Mouse (Mus musculus): ENCODE measurements around the gene Nmrk2. TPM values are rescaled to one million over a fixed set of nuclear protein-coding genes. Genes with fewer than 3 reads are reported as not detected.
"Not testable (repeated sequence)": the region's sequence is repeated elsewhere in the genome, so short reads cannot be mapped to it uniquely, and the experiment has no call there.

Gene Nmrk2
- total RNA-seq, 2 experiments from 2014 or later = not detected

DNA sequence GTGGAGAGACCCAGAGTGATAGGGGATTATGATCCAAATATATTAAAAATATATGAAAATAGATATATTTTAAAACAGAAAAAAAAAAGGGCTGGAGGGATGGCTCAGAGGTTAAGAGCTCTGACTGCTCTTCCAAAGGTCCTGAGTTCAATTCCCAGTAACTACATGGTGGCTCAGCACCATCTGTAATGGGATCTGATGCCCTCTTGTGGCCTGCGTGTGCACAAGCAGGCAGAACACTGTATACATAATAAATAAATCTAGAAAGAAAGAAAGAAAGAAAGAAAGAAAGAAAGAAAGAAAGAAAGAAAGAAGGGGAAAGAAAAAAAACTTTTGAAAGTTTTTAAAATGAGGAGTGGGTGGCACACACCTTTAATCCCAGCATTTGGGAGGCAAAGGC is 15.4 kb upstream of the Nmrk2 start:
- DNase-seq (ENCODE audit: low spot score in 2 of 2) = not testable (repeated sequence)

DNA sequence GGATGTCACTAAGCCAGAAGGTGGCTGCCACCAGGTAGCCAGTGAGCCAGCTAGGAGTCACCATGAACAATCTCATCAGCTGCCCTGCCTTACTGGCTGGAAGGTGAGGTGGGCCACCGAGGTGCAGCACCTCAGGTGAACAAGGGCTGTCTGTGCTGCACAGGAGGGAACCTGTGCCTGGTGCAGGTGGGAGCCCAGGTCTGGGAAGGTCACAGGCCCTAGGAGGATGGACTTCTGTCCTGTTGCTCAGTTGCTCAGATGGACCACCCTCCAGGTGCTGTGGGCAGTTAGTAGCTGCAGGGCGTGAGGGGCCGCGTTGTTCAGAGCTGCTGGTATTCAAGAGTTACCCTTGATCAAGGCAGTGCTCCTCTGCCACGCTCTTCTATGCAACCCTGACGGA is 15.0 kb upstream of the Nmrk2 start:
- DNase-seq (ENCODE audit: low spot score in 2 of 2) = no peak

DNA sequence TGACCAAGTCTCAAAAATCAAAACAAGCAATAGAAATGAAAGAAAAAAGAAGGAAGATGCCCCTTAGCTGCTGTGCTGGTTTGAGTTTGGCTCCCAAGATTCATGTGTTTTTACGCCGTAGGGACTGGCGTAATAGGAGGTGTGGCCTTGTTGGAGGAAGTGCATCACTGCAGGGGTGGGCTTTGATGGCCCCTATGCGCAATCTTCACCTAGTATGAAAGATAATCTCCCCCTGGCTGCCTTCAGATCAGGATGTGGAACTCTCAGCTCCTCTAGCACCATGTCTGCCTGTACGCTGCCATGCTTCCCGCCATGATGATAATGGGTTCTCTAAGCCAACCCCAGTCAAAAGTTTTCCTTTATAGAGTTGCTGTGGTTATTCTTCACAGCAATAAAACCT is 14.4 kb upstream of the Nmrk2 start:
- DNase-seq (ENCODE audit: low spot score in 2 of 2) = no peak

DNA sequence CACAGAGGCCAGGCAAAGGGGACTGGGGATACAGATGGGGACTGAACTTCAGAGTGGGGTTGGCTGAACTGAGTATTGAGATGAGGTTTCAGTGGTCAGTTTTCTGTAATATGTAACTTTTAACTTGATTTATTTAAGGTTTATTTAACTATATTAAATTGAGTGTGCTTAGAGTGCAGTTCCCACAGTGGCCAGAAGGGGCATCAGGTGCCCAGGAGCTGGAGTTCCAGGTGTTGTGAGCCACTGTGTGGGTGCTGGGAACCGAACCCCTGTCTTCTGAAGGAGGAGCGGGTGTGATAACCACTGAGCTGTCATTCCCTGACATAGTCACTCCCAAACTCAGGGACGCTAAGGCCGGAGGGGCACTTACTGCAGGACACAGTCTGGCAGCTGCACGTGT is 8.3 kb upstream of the Nmrk2 start:
- DNase-seq (ENCODE audit: low spot score in 2 of 2) = no peak

DNA sequence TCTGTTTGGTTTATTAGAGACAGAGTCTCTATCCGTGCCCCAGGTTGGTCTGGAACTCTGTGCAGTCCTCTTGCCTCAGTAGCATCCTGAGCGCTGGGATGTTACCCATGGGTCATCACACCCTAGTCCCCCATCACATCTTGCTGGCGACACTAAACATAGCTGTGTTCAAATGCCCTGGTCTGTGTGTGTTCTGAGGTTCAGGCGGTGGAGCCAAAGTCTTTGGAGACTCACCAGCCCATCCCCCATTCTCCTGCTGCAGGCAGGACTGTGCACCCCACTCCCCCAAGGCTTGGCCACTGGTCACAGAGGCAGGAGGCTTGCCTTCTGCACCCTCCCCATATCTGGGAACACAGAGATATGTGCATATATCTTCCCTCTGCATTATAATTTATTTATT is 2.3 kb upstream of the Nmrk2 start:
- no peak for DNase-seq (ENCODE audit: low spot score in 2 of 2)

DNA sequence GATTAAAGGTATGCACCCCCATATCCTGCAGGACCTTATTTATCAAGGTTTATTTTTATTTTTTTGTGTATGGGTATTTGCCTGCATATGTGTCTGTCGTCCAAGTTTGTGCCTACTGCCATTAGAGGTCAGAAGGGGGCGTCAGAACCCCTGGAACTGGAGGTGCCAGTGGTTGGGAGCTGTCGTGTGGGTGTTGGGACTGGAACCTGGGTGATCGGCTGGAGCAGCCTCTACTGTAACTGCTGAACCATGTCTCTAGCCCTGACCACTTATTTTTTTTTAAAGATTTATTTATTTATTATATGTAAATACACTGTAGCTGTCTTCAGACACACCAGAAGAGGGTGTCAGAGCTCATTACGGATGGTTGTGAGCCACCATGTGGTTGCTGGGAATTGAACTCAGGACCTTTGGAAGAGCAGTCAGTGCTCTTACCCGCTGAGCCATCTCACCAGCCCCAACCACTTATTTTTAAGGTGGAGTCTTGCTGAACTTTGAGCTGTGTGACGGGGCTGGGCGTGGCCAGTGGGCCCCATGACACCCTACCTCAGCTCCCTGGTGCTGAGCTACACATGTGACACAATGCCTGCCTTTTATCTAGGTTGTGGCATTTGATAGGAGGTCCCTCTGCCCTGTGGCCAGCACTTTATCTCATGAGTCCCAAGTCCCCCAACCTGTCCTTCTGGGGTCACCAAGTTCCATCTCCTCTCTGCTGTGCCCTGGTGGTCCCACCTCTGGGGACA is 1.3 kb upstream of the Nmrk2 start:
- no peak for DNase-seq (ENCODE audit: low spot score in 2 of 2)

DNA sequence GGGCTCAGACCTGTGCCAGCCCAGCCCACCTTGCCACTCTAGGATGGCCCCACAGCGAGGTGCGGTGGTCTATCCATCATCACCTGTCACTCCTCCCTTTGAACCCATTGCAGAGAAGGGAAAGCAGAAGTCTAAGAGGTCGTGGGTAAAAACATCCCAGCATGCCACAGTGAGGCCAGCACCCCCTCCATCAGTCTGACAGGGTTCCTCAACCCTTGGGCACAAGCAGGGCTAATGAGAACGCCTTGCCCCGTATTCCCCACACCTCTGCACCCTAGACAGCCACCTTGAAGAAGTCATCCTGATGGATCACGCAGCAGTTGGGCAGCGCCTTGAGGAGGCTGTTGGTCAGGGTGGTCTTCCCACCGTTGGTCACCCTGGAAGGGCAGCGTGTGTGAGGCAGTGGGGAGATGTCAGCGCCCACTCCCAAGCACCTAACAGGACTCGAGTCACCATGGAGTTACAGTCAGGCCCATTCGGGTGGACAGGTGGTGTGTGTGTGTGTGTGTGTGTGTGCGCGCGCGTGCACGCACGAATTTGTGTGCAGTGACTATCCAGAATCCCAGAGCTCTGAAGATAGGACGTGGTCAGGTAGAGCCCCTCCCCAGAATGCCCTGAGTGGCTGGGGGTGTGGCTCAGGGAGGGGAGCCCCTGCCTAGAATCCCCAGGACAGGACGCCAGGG is 1.1 kb downstream of the Nmrk2 start:
- no peak for DNase-seq (ENCODE audit: low spot score in 2 of 2)

DNA sequence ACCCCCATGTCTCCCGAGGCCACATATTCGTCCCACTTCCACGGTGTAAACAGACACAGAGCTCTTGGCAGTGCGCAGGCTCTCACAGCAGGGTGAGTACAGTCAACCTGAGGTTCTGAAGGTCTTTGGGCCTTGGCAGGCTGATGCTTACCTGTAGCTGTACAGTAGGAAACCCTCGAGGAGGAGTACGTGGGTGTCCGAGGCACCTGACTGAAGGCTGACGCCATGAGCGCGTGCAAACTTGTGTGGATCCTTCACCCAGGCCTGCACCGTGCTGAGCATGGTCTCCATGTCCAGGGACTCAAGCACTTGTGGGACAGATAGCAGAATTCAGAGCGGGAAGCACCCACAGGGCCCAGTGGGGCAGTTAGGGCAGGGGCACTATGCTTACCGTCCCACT is 1.7 kb downstream of the Nmrk2 start:
- no peak for DNase-seq (ENCODE audit: low spot score in 2 of 2)

DNA sequence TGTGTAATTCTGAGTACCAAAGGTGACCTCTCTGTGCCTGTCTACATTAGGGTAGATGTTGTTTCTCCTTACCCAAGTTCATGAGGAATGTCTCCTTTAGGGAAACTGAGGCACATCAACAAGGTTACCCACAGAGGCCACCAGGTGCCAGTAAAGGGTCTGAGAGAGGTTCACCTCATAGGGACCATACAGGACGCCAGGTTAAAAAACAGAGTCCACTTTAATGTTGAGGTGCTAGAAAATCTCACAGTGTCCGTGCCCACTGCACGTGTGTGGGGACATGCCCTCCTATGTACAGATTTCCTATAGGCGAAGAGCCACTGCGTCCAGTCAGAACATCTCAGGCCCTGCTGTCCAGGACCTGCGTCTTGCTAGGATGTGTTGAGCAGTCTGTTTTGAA is 2.9 kb downstream of the Nmrk2 start:
- no peak for DNase-seq (ENCODE audit: low spot score in 2 of 2)

DNA sequence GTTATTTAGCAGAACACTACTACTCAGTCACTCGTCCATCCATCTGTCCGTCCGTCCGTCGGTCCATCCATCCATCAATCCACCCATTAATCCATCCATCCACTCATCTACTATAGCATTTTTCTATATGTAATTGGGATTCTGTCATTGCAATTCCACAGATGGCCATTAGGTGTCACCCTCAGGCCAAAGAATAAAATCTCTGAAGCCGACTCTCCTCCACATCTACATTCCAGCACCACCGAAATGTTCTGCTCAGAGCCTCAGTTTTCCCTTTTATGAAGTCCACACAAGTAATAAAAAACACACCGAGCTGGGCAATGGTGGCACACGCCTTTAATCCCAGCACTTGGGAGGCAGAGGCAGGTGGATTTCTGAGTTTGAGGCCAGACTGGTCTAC is 3.6 kb downstream of the Nmrk2 start:
- DNase-seq (ENCODE audit: low spot score in 2 of 2) = peak; percentile 66 to 72

DNA sequence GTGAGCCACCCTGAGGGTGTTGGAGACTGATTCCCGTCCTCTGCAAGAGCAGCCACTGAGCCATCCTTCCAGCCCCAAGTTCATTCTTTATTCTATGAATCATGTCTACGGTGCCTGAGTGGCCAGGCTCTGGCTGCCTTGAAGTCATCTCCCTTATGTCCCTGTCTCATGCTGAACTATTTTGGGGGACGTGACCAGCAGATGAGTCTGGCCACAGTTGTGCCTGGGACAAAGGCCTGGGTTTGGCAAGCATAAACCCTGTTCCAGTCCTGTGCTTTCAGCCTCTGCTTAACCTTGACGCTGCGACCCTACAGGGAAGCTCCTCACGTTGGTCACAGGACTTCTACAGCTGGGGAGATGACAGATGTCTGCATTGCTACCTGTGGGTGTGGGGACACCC is 4.5 kb downstream of the Nmrk2 start:
- no peak for DNase-seq (ENCODE audit: low spot score in 2 of 2)

DNA sequence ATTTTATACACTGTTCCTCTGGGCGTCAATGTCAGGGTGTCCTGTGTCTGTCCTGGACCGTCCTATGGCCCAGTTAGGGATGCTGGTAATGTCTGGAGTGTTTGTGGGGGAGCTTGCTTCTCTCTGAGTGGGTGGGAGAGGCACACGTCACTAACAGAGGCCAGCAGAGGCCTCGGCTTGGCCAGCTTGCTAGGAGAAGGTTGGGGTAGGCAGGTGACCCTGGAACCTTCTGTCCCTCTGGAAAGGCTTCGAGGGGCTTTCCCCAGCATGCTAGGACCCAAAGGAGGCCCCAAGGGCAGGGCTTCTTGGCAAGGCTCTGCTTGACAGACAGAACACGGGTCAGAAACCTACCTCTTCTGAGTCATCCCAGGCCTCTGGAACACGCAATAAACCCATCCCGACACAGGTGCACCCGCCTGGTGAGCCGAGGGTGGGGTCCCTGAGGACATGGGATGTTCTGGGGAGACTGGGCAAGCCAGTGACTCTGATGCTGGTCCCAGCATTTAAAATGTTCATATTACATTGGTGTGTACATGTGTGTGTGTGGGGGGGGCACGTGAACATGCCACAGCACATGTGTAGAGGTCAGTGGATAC is 5.3 kb downstream of the Nmrk2 start:
- DNase-seq (ENCODE audit: low spot score in 2 of 2) = no peak

DNA sequence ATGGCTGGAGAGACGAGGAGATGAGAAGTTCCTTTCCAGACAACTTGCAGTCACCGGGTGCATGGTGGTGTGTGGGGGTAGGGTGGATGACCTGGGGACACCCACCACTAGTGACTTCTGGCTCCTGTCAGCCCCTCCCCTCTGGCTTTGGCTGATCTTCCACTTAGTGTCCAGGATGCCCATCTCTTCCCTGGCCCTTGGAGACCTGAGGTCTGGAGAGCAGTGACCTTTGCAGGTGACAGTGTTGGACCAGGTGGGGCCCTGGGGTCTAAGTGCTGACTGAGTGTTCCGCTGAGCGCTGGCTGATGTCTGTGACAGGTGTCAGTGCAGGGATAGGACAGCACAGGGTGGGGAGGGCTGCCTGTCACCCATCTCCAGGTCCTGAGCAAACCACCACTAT is 6.6 kb downstream of the Nmrk2 start:
- DNase-seq (ENCODE audit: low spot score in 2 of 2) = no peak

DNA sequence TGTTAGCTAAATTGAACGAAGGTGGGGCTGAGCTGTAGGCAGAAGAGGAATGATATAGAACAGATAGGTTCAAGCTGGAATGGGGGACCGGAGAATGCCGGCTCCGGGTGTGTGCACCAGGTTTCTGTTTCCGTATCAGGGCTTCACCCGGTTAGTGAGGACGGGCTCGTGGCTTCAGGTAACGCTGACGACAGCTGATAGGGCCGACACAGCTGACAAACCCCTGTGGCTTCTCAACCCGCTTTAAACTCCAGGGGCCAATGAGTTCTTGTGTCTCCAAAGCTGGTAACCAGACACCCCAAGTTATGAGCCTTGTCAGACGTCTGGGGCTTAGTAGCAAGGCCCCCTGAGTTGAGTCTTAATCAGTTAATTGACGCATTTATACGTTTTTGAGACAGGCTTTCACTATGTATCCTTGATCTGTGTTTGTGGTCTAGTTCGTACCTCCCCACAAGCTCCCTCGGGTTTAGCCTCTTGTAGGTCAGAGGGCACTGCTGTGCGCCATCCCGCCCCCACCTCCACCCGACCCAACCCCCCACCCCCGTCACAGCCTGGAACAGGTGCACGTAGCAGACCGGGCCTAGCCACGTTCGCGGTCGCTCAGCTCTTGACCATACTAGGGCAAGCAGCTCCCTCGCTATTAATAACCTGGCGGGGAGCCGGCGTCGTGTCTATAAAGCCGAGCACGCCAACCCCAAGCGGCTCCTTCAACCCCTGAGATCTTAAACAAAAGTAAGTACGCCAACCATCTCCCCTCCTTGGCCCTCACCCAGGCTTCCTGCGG is 7.7 kb downstream of the Nmrk2 start:
- no peak for DNase-seq (ENCODE audit: low spot score in 2 of 2)

DNA sequence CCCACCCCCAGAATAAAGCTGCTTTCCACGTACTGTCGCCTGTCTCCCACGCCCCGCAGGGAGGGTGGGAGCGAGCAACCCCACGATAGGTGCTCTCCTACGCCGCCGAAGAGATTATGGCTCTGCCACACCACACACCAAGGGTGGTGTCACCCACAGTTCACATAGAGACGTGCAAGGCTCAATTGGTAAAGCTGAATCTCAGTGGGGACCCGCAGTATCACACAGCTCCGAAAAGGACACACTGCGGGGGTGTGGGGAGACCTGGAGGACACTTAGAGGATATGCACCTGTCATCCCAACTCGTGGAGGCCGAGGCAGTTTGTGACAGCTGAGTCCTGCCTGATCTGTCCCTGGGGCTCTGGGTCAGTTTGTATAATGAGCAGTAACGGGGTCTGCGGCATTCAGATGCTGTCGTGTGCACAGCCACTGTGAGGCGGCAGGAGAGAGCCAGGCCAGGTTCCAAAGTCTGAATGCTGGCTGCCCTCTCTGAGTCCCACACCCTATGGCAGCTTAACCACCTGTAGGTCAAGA is 8.8 kb downstream of the Nmrk2 start:
- no peak for DNase-seq (ENCODE audit: low spot score in 2 of 2)

DNA sequence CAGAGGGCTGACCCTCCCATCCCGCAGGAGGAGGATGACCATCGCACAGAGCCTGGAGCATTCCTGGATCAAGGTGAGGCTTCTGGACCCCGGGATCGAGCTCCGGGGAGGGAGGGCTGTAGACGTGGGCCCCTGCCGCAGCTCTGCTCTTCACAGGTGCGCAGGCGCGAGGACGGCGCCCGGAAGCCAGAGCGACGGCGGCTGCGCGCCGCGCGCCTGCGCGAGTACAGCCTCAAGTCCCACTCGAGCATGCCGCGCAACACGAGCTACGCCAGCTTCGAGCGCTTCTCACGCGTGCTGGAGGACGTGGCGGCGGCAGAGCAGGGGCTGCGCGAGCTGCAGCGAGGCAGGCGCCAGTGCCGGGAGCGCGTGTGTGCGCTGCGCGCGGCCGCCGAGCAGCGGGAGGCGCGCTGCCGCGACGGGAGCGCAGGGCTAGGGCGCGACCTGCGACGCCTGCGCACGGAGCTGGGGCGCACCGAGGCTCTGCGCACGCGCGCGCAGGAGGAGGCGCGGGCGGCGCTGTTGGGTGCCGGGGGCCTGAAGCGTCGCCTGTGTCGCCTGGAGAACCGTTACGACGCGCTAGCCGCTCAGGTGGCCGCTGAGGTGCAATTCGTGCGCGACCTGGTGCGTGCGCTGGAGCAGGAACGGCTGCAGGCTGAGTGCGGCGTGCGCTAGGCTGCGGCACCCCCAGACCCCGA is 9.4 kb downstream of the Nmrk2 start:
- peak; percentile 76 to 91 for DNase-seq (ENCODE audit: low spot score in 2 of 2)

DNA sequence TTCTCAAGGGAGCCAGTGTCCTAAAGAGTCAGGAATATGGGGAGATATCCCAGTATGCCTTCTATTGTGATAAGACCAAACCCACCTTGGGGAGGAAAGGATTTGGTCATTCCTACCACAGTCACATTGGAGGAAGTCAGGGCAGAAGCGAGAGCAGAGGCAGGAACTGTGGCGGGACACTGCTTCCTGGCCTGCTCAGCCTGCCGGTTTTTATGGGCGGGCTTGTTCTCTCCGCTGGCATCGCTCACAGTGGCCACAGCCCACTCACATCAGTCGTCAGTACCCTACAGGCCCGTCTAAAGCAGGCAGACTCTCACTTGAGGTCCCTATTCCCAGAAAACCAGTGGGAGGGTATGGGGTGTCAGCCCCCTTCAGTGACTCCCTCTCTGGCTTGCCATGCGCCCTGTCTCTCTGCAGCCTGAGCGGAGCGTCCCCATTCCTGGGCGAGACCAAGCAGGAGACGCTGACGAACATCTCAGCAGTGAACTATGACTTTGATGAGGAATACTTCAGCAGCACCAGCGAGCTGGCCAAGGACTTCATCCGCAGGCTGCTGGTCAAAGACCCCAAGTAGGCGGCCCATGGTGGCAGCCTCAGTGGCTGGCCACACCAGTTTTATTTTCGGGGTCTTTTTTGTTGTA is 10.4 kb downstream of the Nmrk2 start:
- no peak for DNase-seq (ENCODE audit: low spot score in 2 of 2)

DNA sequence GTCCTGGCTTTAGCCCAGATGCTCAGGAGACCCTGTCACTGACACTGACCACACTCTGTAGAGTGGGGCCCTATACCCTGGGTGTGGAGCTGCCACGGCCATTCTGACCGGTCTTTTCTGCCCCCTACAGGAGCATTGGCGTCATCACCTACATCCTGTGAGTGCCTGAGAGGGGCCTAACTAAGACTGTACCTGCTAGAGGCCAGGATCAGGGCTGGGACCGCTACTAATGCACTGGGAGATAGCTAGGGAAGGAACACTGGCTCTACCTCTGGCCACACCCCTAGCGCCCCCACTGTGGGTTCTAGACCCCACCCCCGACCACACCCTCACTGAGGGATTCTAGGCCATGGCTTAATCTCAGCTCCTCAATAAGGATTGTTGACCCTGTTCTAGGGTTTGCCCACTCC is 10.9 kb downstream of the Nmrk2 start:
- no peak for DNase-seq (ENCODE audit: low spot score in 2 of 2)

DNA sequence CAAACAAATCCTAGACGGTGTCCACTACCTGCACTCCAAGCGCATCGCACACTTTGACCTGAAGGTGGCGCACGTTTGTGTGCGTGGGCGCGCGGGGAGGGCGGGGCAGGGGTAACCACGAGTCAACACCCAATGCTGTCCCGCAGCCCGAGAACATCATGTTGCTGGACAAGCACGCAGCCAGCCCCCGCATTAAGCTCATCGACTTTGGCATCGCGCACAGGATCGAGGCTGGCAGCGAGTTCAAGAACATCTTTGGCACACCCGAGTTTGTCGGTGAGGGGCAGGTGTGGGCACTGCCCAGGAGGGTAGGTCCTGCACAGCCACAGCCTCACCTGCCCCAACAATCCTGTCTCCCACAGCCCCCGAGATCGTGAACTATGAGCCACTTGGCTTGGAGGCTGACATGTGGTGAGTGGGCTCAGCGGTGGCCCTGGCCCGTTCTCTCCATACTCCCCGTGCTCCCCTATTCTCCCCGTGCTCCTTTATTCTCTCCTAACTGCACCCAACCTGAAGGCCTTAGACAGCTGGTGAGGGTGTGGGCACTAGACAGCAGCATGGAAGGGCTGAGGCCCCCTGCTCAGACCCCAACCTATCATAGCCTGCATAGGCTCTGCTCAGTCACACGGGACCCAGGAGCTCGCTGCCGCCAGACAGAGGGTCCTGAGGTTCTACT is 11.5 kb downstream of the Nmrk2 start:
- DNase-seq (ENCODE audit: low spot score in 2 of 2) = no peak

DNA sequence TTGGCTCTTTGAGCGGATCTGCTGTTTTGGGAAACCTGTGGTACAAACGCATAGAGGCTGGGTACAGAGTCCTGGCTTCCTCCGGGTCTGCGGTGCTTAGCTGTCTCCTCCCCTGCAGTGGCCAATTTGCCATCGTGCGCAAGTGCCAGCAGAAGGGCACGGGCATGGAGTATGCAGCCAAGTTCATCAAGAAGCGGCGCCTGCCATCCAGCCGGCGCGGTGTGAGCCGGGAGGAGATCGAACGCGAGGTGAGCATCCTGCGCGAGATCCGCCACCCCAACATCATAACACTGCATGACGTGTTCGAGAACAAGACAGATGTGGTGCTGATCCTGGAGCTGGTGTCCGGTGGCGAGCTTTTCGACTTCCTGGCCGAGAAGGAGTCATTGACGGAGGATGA is 12.0 kb downstream of the Nmrk2 start:
- no peak for DNase-seq (ENCODE audit: low spot score in 2 of 2)

All from left cerebral cortex, adult 18-20 months (tissue).